Comparison of ENCODE assay signal across 1 mouse cellular context in genomic region chr17:70967646-70968045, GRCm38 (mm10).
TF ChIP-seq lines count a peak whose summit lies in the region.

No protein-coding gene starts in this region.

TF ChIP-seq in CH12.LX, 34 proteins besides CTCF, POLR2A, EP300 and RAD21 (continued from another document):
- TF ChIP-seq NELFE (IDR thresholded peaks at IDR 0.05; ENCODE audit: low read depth, low read length), result no peak
- no peak for TF ChIP-seq JUN (IDR thresholded peaks at IDR 0.05; ENCODE audit: insufficient read depth, low read depth, low read length)
- no peak for TF ChIP-seq CHD2 (IDR thresholded peaks at IDR 0.05; ENCODE audit: low read length)
- no peak for TF ChIP-seq RCOR1 (conservative IDR thresholded peaks at IDR 0.05; ENCODE audit: low read depth, low read length)
- TF ChIP-seq ZKSCAN1 (IDR thresholded peaks at IDR 0.05; ENCODE audit: borderline replicate concordance, low read depth, low read length), result no peak
- TF ChIP-seq HCFC1 (IDR thresholded peaks at IDR 0.05; ENCODE audit: low read depth, low read length), result no peak
- no peak for TF ChIP-seq ZC3H11A (IDR thresholded peaks at IDR 0.05; ENCODE audit: low read depth, low read length)
- TF ChIP-seq BHLHE40 (IDR thresholded peaks at IDR 0.05; ENCODE audit: low read depth, low read length), result no peak
